Mouse (Mus musculus): Measurements from ENCODE around the gene Pcgf6.
"Not testable (repeated sequence)": the region's sequence is repeated elsewhere in the genome, so short reads cannot be mapped to it uniquely, and the experiment has no call there.

The Pcgf6 gene

GRCm38 (mm10) chr19:46996095-46996494 lies 54.6 kb downstream of the Pcgf6 start:
- no peak for DNase-seq

GRCm38 (mm10) chr19:46992329-46992728 lies 58.4 kb downstream of the Pcgf6 start:
- not testable (repeated sequence) for DNase-seq

GRCm38 (mm10) chr19:46991145-46991544 lies 59.6 kb downstream of the Pcgf6 start:
- peak; percentile 80 for DNase-seq

GRCm38 (mm10) chr19:46990625-46991024 lies 60.1 kb downstream of the Pcgf6 start:
- DNase-seq = not testable (repeated sequence)

GRCm38 (mm10) chr19:46990153-46990518 lies 60.6 kb downstream of the Pcgf6 start:
- no peak for DNase-seq

- DNase-seq = no peak
Measured at GRCm38 (mm10) chr19:46989479-46990152, 61.1 kb downstream of the Pcgf6 start.

GRCm38 (mm10) chr19:46988231-46989087 lies 62.2 kb downstream of the Pcgf6 start:
- DNase-seq = no peak

GRCm38 (mm10) chr19:46987646-46988045 lies 63.1 kb downstream of the Pcgf6 start:
- no peak for DNase-seq

GRCm38 (mm10) chr19:46984726-46985622 lies 65.7 kb downstream of the Pcgf6 start:
- no peak for DNase-seq

- DNase-seq = no peak
Measured at GRCm38 (mm10) chr19:46983966-46984380, 66.7 kb downstream of the Pcgf6 start.
